9 mouse cellular contexts compared by ENCODE assay signal in genomic region chr12:112147365-112147764, GRCm38 (mm10). TPM values are rescaled to one million over a fixed set of nuclear protein-coding genes. Genes with fewer than 3 reads are reported as not detected.
DNase-seq lines count a peak whose midpoint lies in the region; ATAC-seq and TF ChIP-seq lines count a peak whose summit lies in the region.
"Had no signal": no experiment of that assay in that cellular context is flagged by ENCODE, and none has a peak within 500 bp of the region (broad histone marks: within the 10 kb centered on the region; RNA-seq: fewer than 3 reads in every experiment).

No protein-coding gene starts in this region.

- H3K27me3 ChIP-seq in kidney, postnatal 0 days (ENCODE audit: insufficient read depth, low read length) = peaks cover 27% of the 10 kb centered on the region
- H3K27me3 ChIP-seq in forebrain, embryonic 15.5 days = no peaks in the 10 kb centered on the region
- H3K27me3 ChIP-seq in intestine, postnatal 0 days (replicated peaks; ENCODE audit: control insufficient read depth, insufficient read depth, low read length) = peaks cover 49% of the 10 kb centered on the region
- peaks cover 83% of the 10 kb centered on the region for H3K27me3 ChIP-seq in neural tube, embryonic 12.5 days (replicated peaks)

- H3K9me3 ChIP-seq in kidney, postnatal 0 days (replicated peaks; ENCODE audit: low read length) = no peaks in the 10 kb centered on the region
- no peaks in the 10 kb centered on the region for H3K9me3 ChIP-seq in forebrain, embryonic 15.5 days
- no peaks in the 10 kb centered on the region for H3K9me3 ChIP-seq in intestine, postnatal 0 days (ENCODE audit: control insufficient read depth)
- H3K9me3 ChIP-seq in neural tube, embryonic 12.5 days = no peaks in the 10 kb centered on the region

- peak overlapping the region; percentile 64; the same call in 1 of the 2 replicates for H3K27ac ChIP-seq in kidney, postnatal 0 days
- peak overlapping the region; percentile 86 for H3K27ac ChIP-seq in forebrain, embryonic 15.5 days (replicated peaks)
- H3K27ac ChIP-seq in intestine, postnatal 0 days (ENCODE audit: low read depth, low read length) = no peak overlapping the region
- no peak overlapping the region for H3K27ac ChIP-seq in neural tube, embryonic 12.5 days

- H3K4me2 ChIP-seq in kidney, postnatal 0 days (ENCODE audit: low read length) = peak overlapping the region; percentile 71
- peak overlapping the region; percentile 90 for H3K4me2 ChIP-seq in forebrain, embryonic 15.5 days (replicated peaks)
- H3K4me2 ChIP-seq in intestine, postnatal 0 days (replicated peaks; ENCODE audit: low read depth) = peak overlapping the region; percentile 77
- peak overlapping the region; percentile 88 for H3K4me2 ChIP-seq in neural tube, embryonic 12.5 days (replicated peaks)

- H3K4me3 ChIP-seq in kidney, postnatal 0 days (replicated peaks; ENCODE audit: low read depth, low read length) = peak overlapping the region; percentile 40
- peak overlapping the region; percentile 58 for H3K4me3 ChIP-seq in forebrain, embryonic 15.5 days
- H3K4me3 ChIP-seq in intestine, postnatal 0 days (ENCODE audit: low read depth, low read length) = peak overlapping the region; percentile 46
- peak overlapping the region; percentile 51 for H3K4me3 ChIP-seq in neural tube, embryonic 12.5 days
- H3K4me3 ChIP-seq: myocyte had no signal

- no peak for ATAC-seq in kidney, postnatal 0 days (replicated peaks; ENCODE audit: low FRiP score, low read depth)
- no peak for ATAC-seq in forebrain, embryonic 15.5 days (replicated peaks)
- ATAC-seq in intestine, postnatal 0 days = no peak
- no peak for ATAC-seq in neural tube, embryonic 12.5 days (ENCODE audit: low FRiP score, low read depth)

- peak; percentile 23 for DNase-seq in kidney, postnatal 0 days (ENCODE audit: low spot score)
- no peak for DNase-seq in kidney, adult 9 months
- no peak for DNase-seq in ovary, postnatal 14 days (ENCODE audit: low spot score)
- DNase-seq in spleen, adult 18-20 months = no peak
- DNase-seq in frontal cortex, postnatal 10 days (ENCODE audit: low spot score in 2 of 2) = no peak

- TF ChIP-seq CTCF in kidney, postnatal 0 days (IDR thresholded peaks at IDR 0.05; ENCODE audit: low read depth) = no peak
- TF ChIP-seq CTCF in intestine, postnatal 0 days (IDR thresholded peaks at IDR 0.05; ENCODE audit: low read depth) = no peak

- no peaks in the 10 kb centered on the region for H3K36me3 ChIP-seq in kidney, postnatal 0 days (ENCODE audit: insufficient read depth, low read length)
- no peaks in the 10 kb centered on the region for H3K36me3 ChIP-seq in forebrain, embryonic 15.5 days
- H3K36me3 ChIP-seq in intestine, postnatal 0 days (ENCODE audit: control insufficient read depth, insufficient read depth) = no peaks in the 10 kb centered on the region
- H3K36me3 ChIP-seq in neural tube, embryonic 12.5 days = no peaks in the 10 kb centered on the region; the same call in 1 of the 2 replicates

- H3K4me1 ChIP-seq in kidney, postnatal 0 days (replicated peaks; ENCODE audit: insufficient read depth, low read length) = peaks cover 26% of the 10 kb centered on the region
- H3K4me1 ChIP-seq in forebrain, embryonic 15.5 days = peaks cover 96% of the 10 kb centered on the region
- H3K4me1 ChIP-seq in intestine, postnatal 0 days (replicated peaks; ENCODE audit: control insufficient read depth, insufficient read depth, low read length) = peaks cover 8% of the 10 kb centered on the region
- peaks cover 78% of the 10 kb centered on the region for H3K4me1 ChIP-seq in neural tube, embryonic 12.5 days

- no peak overlapping the region for H3K9ac ChIP-seq in kidney, postnatal 0 days (ENCODE audit: low read depth, low read length)
- H3K9ac ChIP-seq in forebrain, embryonic 15.5 days (replicated peaks) = peak overlapping the region; percentile 74
- no peak overlapping the region for H3K9ac ChIP-seq in intestine, postnatal 0 days (ENCODE audit: low read depth, low read length)
- H3K9ac ChIP-seq in neural tube, embryonic 12.5 days = 0 out of 2 replicates have a peak overlapping the region, but pooled peaks have one; percentile 61

- WGBS in kidney, postnatal 0 days = 41% methylated on average over 5 of the region's 5 CpGs
- WGBS in forebrain, embryonic 15.5 days = 18% methylated on average over 5 of the region's 5 CpGs
- WGBS in intestine, postnatal 0 days = 59% methylated on average over 5 of the region's 5 CpGs
- 24% methylated on average over 5 of the region's 5 CpGs for WGBS in neural tube, embryonic 12.5 days

RNA-seq across cellular contexts. Expression of gene Kif26a, which starts 1.4 kb away (rescaled TPM):
- 2.2 and 2.7 TPM in 2 replicates for polyA plus RNA-seq in kidney, postnatal 0 days (2015; fragmentation: Nextera tagmentation; extraction: Ambion mirVana)
- 16.1 and 18.0 TPM in 2 replicates for polyA plus RNA-seq in forebrain, embryonic 15.5 days (2015; fragmentation: Nextera tagmentation; extraction: Ambion mirVana)
- polyA plus RNA-seq in intestine, postnatal 0 days (2015; fragmentation: Nextera tagmentation; extraction: Ambion mirVana) = 0.89 and 1.1 TPM in 2 replicates
- polyA plus RNA-seq in neural tube, embryonic 12.5 days (2016; fragmentation: Nextera tagmentation; extraction: Ambion mirVana) = 5.2 and 6.0 TPM in 2 replicates

RNA-seq across cellular contexts. Expression of gene Aspg, which starts 40.9 kb away (rescaled TPM):
- polyA plus RNA-seq in kidney, postnatal 0 days (2015; fragmentation: Nextera tagmentation; extraction: Ambion mirVana) = 2.2 and 2.3 TPM in 2 replicates
- 0.20 and 0.22 TPM in 2 replicates for polyA plus RNA-seq in forebrain, embryonic 15.5 days (2015; fragmentation: Nextera tagmentation; extraction: Ambion mirVana)
- 14.3 and 14.4 TPM in 2 replicates for polyA plus RNA-seq in intestine, postnatal 0 days (2015; fragmentation: Nextera tagmentation; extraction: Ambion mirVana)
- 0.60 and 0.96 TPM in 2 replicates for polyA plus RNA-seq in neural tube, embryonic 12.5 days (2016; fragmentation: Nextera tagmentation; extraction: Ambion mirVana)

Comparison
In these comparisons a context has a peak if more than half of its experiments do, and no peak if none do; other contexts are left out.
1. H3K27ac ChIP-seq: peak in kidney, postnatal 0 days (single experiment) and forebrain, embryonic 15.5 days (single experiment); none in intestine, postnatal 0 days (single experiment) and neural tube, embryonic 12.5 days (single experiment).
2. H3K9ac ChIP-seq: peak in forebrain, embryonic 15.5 days (single experiment) and neural tube, embryonic 12.5 days (single experiment); none in kidney, postnatal 0 days (single experiment) and intestine, postnatal 0 days (single experiment).
3. Peak in every context shown above with its lines, with median percentiles within 50 percentile points of each other: H3K4me2 ChIP-seq and H3K4me3 ChIP-seq.